Mouse (Mus musculus): Measurements from ENCODE around the gene Neo1.

Gene Neo1

DNA sequence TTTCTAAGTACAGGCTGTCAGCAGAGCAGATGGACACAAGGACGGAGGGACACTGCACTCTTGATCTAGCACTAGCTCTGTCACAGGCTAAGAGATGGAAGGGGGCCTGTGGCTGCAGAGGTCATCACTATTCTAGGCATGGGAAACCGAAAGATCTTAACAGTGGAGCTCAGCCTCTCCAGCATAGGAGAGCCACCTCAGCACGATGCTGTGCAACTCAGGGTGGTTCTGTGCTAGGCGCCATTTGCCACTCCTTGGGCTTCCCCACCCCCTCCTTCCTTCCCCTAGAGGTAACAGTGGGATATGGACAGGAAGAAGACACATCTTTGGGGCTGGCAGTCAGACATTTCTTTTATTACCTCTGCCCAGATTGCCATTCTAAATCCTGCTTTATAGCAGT, 161.9 kb downstream of the Neo1 start:
- in situ Hi-C loops (cut with MboI; ENCODE audit: unreplicated experiment in 2 of 2) = loop anchor here in 1 of 2 experiments (5.0 to 10.0 kb wide), 2 partner anchors 300 to 337 kb away; no protein-coding TSS in a partner anchor

- in situ Hi-C loops (cut with MboI; ENCODE audit: unreplicated experiment in 2 of 2) = loop anchor here in 1 of 2 experiments (5.0 to 10.0 kb wide), 2 partner anchors 299 to 336 kb away; no protein-coding TSS in a partner anchor
These were observed 162.5 kb downstream of the Neo1 start for GRCm38 (mm10) chr9:58873541-58874324.

- in situ Hi-C loops (cut with MboI; ENCODE audit: unreplicated experiment in 2 of 2) = loop anchor here in 1 of 2 experiments (5.0 to 10.0 kb wide), 2 partner anchors 296 to 334 kb away; no protein-coding TSS in a partner anchor
These were observed 165.1 kb downstream of the Neo1 start for GRCm38 (mm10) chr9:58871141-58871540.

DNA sequence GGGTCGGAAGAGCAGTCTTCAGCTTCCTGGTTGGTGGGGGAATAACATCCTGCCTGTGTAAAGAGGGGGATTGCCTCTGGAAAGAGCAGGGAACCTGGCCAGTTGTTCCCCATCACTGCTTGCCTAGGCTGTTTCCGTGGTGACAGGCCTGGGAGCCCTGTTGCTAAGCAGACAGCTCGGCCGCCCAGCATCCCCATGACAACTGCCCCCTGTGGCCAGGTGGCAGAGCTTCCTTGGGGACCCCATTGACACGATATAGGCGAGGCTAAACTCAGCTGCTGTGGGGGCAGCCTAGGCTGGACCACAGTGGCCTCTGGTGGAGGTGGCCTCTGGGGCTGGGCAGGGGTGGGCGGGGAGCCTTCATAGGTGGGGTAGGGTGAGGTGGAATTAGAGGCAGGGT, 172.4 kb downstream of the Neo1 start:
- in situ Hi-C loops (cut with MboI; ENCODE audit: unreplicated experiment in 2 of 2) = no loop called here

GRCm38 (mm10) chr9:58859080-58859635, 177.1 kb downstream of the Neo1 start:
- in situ Hi-C loops (cut with MboI; ENCODE audit: unreplicated experiment in 2 of 2) = no loop called here

- in situ Hi-C loops (cut with MboI; ENCODE audit: unreplicated experiment in 2 of 2) = no loop called here
These were observed 181.3 kb downstream of the Neo1 start for GRCm38 (mm10) chr9:58854931-58855330.

GRCm38 (mm10) chr9:58849576-58850315, 186.5 kb downstream of the Neo1 start:
- in situ Hi-C loops (cut with MboI; ENCODE audit: unreplicated experiment in 2 of 2) = no loop called here

DNA sequence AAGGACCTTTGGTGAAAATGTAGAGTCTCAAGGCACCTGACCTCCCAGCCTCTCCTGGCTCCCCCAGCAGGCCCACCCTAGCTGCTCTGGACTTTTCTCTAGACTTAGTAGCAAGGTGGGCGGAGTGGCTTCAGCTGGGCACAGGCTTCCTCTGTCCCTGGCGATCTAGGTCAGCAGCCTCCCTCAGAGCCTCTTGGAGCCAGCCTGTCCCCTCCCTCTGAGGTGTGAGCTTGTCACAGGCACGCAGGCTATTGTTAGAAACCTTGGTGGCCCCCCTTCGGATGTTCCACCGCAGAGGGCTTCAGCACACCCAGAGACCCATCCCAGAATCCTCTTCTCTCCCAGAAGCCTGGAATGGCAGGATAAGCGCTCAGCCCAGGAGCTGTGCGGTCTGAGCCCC, 188.6 kb downstream of the Neo1 start:
- in situ Hi-C loops (cut with MboI; ENCODE audit: unreplicated experiment in 2 of 2) = no loop called here

DNA sequence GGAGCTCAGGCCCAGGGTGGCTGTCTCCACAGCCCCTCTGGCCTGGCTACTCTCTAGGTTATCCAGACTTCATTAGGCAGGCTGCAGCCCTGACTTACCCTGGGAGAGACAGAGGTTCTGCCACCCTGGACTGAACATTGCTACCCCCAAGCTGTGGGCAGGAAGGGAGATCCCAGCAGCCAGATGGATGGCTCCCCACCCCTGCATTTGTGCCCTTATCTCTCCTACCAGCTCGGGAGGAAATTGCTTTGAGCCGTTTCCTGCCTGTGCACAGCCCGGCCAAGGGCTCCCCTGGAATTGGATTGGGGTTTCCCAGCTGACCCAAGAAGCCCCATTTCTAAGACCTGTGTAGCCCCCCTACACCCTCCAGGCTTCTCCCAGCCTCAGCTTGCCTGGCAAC, 189.2 kb downstream of the Neo1 start:
- in situ Hi-C loops (cut with MboI; ENCODE audit: unreplicated experiment in 2 of 2) = no loop called here

GRCm38 (mm10) chr9:58844597-58844996, 191.6 kb downstream of the Neo1 start:
- in situ Hi-C loops (cut with MboI; ENCODE audit: unreplicated experiment in 2 of 2) = no loop called here

- in situ Hi-C loops (cut with MboI; ENCODE audit: unreplicated experiment in 2 of 2) = no loop called here
These were observed 194.6 kb downstream of the Neo1 start for GRCm38 (mm10) chr9:58841655-58842054.

DNA sequence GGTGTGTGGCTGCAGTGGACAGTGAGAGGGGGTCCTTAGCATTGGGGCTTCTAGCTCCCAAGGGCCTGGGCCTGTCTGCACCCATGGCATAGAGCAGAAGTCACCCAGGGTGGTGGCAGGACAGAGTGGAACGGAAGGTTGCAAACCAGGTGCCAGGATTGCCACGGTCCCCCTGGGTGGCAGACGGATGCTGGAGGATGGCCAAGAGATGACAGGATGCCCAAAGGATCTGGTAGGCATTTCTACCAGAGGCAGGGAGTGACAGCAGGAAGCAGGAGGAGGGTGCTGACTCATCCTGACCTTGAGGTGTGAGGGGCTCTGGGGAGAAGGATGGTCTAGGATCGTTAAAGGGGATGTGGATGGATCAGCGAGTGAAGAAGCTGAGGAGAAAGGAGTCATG, 197.7 kb downstream of the Neo1 start:
- in situ Hi-C loops (cut with MboI; ENCODE audit: unreplicated experiment in 2 of 2) = no loop called here

DNA sequence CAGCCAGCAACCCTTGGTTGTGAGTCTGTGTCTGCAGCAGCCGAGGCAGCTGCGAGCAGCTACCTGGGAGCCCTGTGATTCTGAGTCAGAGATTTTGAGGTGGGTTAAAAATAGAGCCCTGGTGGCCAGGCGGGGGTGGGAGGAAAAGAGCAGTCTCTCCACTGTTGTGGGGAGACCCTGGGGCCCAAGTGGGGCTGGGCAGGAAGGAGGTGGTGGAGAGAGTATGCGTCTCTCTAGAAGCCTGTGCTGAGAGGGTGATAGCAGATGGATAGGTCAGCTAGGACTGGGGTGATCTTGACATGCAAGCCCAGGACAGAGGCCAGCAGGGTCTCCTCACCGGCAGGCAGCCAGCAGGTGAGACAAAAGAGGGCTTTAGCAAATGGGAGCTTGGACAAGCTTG, 199.1 kb downstream of the Neo1 start:
- in situ Hi-C loops (cut with MboI; ENCODE audit: unreplicated experiment in 2 of 2) = no loop called here

DNA sequence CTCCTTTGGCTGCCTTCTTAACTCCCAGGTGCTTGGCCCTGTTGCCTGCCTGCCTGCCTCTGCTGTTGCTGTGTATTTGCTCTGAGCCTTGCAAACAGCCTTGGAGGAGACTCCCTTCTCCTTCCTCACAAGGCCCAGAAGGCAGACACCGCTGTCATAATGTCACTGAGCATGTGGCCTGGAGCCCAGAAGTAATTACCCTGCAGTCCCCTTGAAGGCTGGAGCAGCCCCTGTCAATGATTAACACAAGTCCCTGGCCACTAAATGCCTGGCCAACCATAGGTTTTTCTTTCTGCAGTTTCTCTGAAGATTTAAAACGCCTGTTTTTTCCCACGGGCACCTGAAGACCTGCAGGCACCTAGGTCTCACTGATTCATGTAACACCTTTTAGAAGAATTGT, 203.3 kb downstream of the Neo1 start:
- in situ Hi-C loops (cut with MboI; ENCODE audit: unreplicated experiment in 2 of 2) = no loop called here

DNA sequence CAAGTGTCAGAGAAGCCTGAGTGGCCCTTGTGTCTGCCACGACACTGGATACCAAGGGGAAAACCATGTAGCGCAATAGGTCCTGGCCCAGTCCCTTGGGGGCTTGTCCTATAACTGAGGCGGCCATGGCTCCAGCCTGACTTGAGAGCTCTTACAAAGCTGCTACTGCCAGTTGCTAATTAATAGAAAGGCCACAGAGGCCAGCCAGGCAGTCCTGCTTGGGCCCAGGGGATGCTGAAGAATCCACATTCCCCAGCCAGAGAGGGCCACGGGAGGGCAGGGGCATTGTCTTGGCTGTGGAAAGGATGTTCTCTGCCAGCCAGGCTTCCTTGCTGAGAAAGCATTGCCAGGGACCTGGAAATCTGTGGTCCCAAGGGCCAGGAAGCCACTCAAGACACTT, 206.6 kb downstream of the Neo1 start:
- in situ Hi-C loops (cut with MboI; ENCODE audit: unreplicated experiment in 2 of 2) = no loop called here

Measured in v-Abl transformed pro-B cells (cell line).